In genomic region chr11:6174719-6175118, GRCm38 (mm10) we compare ENCODE assay signal across 11 mouse cellular contexts. TPM values are rescaled to one million over a fixed set of nuclear protein-coding genes. Genes with fewer than 3 reads are reported as not detected.
DNase-seq lines count a peak whose midpoint lies in the region; TF ChIP-seq lines count a peak whose summit lies in the region.
"Had no signal": no experiment of that assay in that cellular context is flagged by ENCODE, and none has a peak within 500 bp of the region (broad histone marks: within the 10 kb centered on the region; RNA-seq: fewer than 3 reads in every experiment).

No protein-coding gene starts in this region.

- H3K36me3 ChIP-seq in forebrain, embryonic 10.5 days (replicated peaks): peaks cover 9% of the 10 kb centered on the region
- H3K36me3 ChIP-seq: neural tube, embryonic 15.5 days had no signal

- peak; percentile 37 to 46 for DNase-seq in frontal cortex, adult 2 months (ENCODE audit: extremely low spot score in 1 of 2, low spot score in 1 of 2)
- DNase-seq in frontal cortex, postnatal 25 days (ENCODE audit: low spot score in 2 of 2): no peak
- DNase-seq in 3T3-L1 (ENCODE audit: low read depth, low spot score): peak; percentile 70
- DNase-seq in left cerebral cortex, postnatal 14 days (ENCODE audit: low spot score in 2 of 2): peak; percentile 52 to 79
- DNase-seq in c-Kit-positive CD71-positive TER-119-positive erythroid progenitor cells, embryonic 14.5 days (ENCODE audit: low spot score): no peak
- no peak for DNase-seq in thymus, postnatal 25 days
- no peak for DNase-seq in forebrain, embryonic 10.5 days (ENCODE audit: extremely low spot score, low spot score)

- no peaks in the 10 kb centered on the region for H3K27me3 ChIP-seq in forebrain, embryonic 10.5 days (ENCODE audit: poor library complexity, severe bottlenecking)
- H3K27me3 ChIP-seq: neural tube, embryonic 15.5 days had no signal

- no peak for TF ChIP-seq POLR2A in cortical plate, adult 2 months (IDR thresholded peaks at IDR 0.05; ENCODE audit: extremely low read depth, insufficient read depth, low read length)

- no peak overlapping the region for H3K4me3 ChIP-seq in cortical plate, adult 2 months (ENCODE audit: insufficient read depth, low read length)
- H3K4me3 ChIP-seq in forebrain, embryonic 10.5 days: no peak overlapping the region
- H3K4me3 ChIP-seq: neural tube, embryonic 15.5 days had no signal

- TF ChIP-seq CTCF in cortical plate, adult 2 months (IDR thresholded peaks at IDR 0.05; ENCODE audit: extremely low read depth, insufficient read depth, low read length): no peak

- intact Hi-C loops in left cerebral cortex, postnatal 14 days (cut with DNase I): no loop called here

- no peaks in the 10 kb centered on the region; the same call in 1 of the 2 replicates for H3K9me3 ChIP-seq in forebrain, embryonic 10.5 days
- H3K9me3 ChIP-seq: neural tube, embryonic 15.5 days had no signal

- 89% methylated on average over 7 of the region's 7 CpGs for WGBS in forebrain, embryonic 10.5 days

- peaks cover 12% of the 10 kb centered on the region for H3K4me1 ChIP-seq in cortical plate, adult 2 months (ENCODE audit: control insufficient read depth, insufficient read depth, low read length)
- H3K4me1 ChIP-seq in forebrain, embryonic 10.5 days: peaks cover 26% of the 10 kb centered on the region

- 0 out of 2 replicates have a peak overlapping the region, but pooled peaks have one; percentile 38 for H3K27ac ChIP-seq in cortical plate, adult 2 months (ENCODE audit: insufficient read depth, low read length)
- H3K27ac ChIP-seq in forebrain, embryonic 10.5 days: no peak overlapping the region
- H3K27ac ChIP-seq: neural tube, embryonic 15.5 days had no signal

RNA-seq across cellular contexts. Expression of gene A730071L15Rik, which starts 25.1 kb away (rescaled TPM):
- 0.27 TPM in 1 of 2 replicates, not detected in the other for polyA plus RNA-seq in frontal cortex, adult 2 months (2012; rRNA removed)
- 0.08 and 0.17 TPM in 2 replicates for polyA plus RNA-seq in cortical plate, adult 2 months (2012; rRNA removed)
- total RNA-seq in left cerebral cortex, postnatal 14 days (2021): not detected
- polyA plus RNA-seq in forebrain, embryonic 10.5 days (2016; fragmentation: Nextera tagmentation; extraction: Ambion mirVana): 0.57 TPM in 2 replicates
- total RNA-seq: heart, postnatal 14 days had no signal

RNA-seq across cellular contexts. Expression of gene Nudcd3, which starts 25.5 kb away (rescaled TPM):
- polyA plus RNA-seq in frontal cortex, adult 2 months (2012; rRNA removed): 96.6 and 104 TPM in 2 replicates
- 112 TPM in 2 replicates for polyA plus RNA-seq in cortical plate, adult 2 months (2012; rRNA removed)
- 100 to 1,000 TPM; 128 to 129 TPM for total RNA-seq in left cerebral cortex, postnatal 14 days (2021)
- polyA plus RNA-seq in forebrain, embryonic 10.5 days (2016; fragmentation: Nextera tagmentation; extraction: Ambion mirVana): 56.5 and 57.3 TPM in 2 replicates

RNA-seq across cellular contexts. Expression of gene Npc1l1, which starts 55.2 kb away (rescaled TPM):
- 1.2 and 1.4 TPM in 2 replicates for polyA plus RNA-seq in frontal cortex, adult 2 months (2012; rRNA removed)
- 2.0 TPM in 2 replicates for polyA plus RNA-seq in cortical plate, adult 2 months (2012; rRNA removed)
- 1 to 10 TPM; 1.2 TPM for total RNA-seq in left cerebral cortex, postnatal 14 days (2021)
- polyA plus RNA-seq in forebrain, embryonic 10.5 days (2016; fragmentation: Nextera tagmentation; extraction: Ambion mirVana): not detected in 2 replicates
- polyA plus RNA-seq: limb, embryonic 11.5 days had no signal

Comparison
In these comparisons a context has a peak if more than half of its experiments do, and no peak if none do; other contexts are left out.
1. DNase-seq: peak in frontal cortex, adult 2 months (2 of 2), 3T3-L1 (single experiment) and left cerebral cortex, postnatal 14 days (2 of 2); none in frontal cortex, postnatal 25 days (0 of 2), c-Kit-positive CD71-positive TER-119-positive erythroid progenitor cells, embryonic 14.5 days (single experiment), thymus, postnatal 25 days (single experiment) and forebrain, embryonic 10.5 days (single experiment).